Mouse (Mus musculus) olfactory bulb, adult 2 months (tissue): ENCODE measurements around the gene Ndc80.

Experiments
- CTCF ChIP-seq: fragments of 200-500 bp; IDR thresholded peaks from 2 replicates; pipeline ENCODE4 v1.5.1; 2012; ENCODE audit warnings: low read depth, mild to moderate bottlenecking, low read length, moderate library complexity; ENCODE audit not compliant: insufficient read depth
- POLR2A ChIP-seq: fragments of 200-500 bp; IDR thresholded peaks from 2 replicates; pipeline ENCODE4 v1.6.1; 2012; ENCODE audit warnings: mild to moderate bottlenecking, low read depth, low read length, moderate library complexity; ENCODE audit not compliant: insufficient read depth

- no peak for TF ChIP-seq CTCF
- TF ChIP-seq POLR2A = no peak
Measured at GRCm38 (mm10) chr17:71528042-71528441, 1.4 kb upstream of the Ndc80 start.
